Mouse (Mus musculus) testis, postnatal 14 days (tissue): ENCODE measurements around the gene Stk32b.

Experiments used
- DNase-seq: peaks from one replicate; pipeline ENCODE4 v3.0.0; 2021; ENCODE audit warnings: low spot score

Gene Stk32b

GRCm38 (mm10) chr5:37520441-37520840 lies 196.5 kb downstream of the Stk32b start:
- no peak for DNase-seq

- DNase-seq, result no peak
Observed at GRCm38 (mm10) chr5:37512479-37512878, 204.5 kb downstream of the Stk32b start.

GRCm38 (mm10) chr5:37506880-37507519 lies 210.0 kb downstream of the Stk32b start:
- DNase-seq, result no peak

- DNase-seq, result no peak
Observed at GRCm38 (mm10) chr5:37494984-37495476, 221.9 kb downstream of the Stk32b start.

GRCm38 (mm10) chr5:37472025-37472608 lies 244.9 kb downstream of the Stk32b start:
- no peak for DNase-seq

- no peak for DNase-seq
Observed at GRCm38 (mm10) chr5:37471584-37471983, 245.4 kb downstream of the Stk32b start.

- no peak for DNase-seq
Observed at GRCm38 (mm10) chr5:37469031-37469430, 247.9 kb downstream of the Stk32b start.

- DNase-seq, result no peak
Observed at GRCm38 (mm10) chr5:37467646-37468045, 249.3 kb downstream of the Stk32b start.

- DNase-seq, result no peak
Observed at GRCm38 (mm10) chr5:37465461-37465860, 251.5 kb downstream of the Stk32b start.

GRCm38 (mm10) chr5:37458236-37458635 lies 258.7 kb downstream of the Stk32b start:
- DNase-seq, result no peak

- DNase-seq, result no peak
Observed at GRCm38 (mm10) chr5:37457831-37458230, 259.1 kb downstream of the Stk32b start.

- no peak for DNase-seq
Observed at GRCm38 (mm10) chr5:37457191-37457590, 259.8 kb downstream of the Stk32b start.

- no peak for DNase-seq
Observed at GRCm38 (mm10) chr5:37456590-37456989, 260.4 kb downstream of the Stk32b start.

GRCm38 (mm10) chr5:37447546-37447945 lies 269.4 kb downstream of the Stk32b start:
- no peak for DNase-seq

- DNase-seq, result no peak
Observed at GRCm38 (mm10) chr5:37442767-37443166, 274.2 kb downstream of the Stk32b start.

GRCm38 (mm10) chr5:37435417-37435816 lies 281.6 kb downstream of the Stk32b start:
- no peak for DNase-seq

- DNase-seq, result no peak
Observed at GRCm38 (mm10) chr5:37427210-37427609, 289.8 kb downstream of the Stk32b start.

GRCm38 (mm10) chr5:37419028-37419427 lies 297.9 kb downstream of the Stk32b start:
- DNase-seq, result no peak
